Mouse (Mus musculus): ENCODE results near the gene Prdm11. TPM values are rescaled to one million over a fixed set of nuclear protein-coding genes. Genes with fewer than 3 reads are reported as not detected.
A peak's percentile ranks its signal among the peaks of the same experiment; 100 is the strongest.

Gene Prdm11
- 6.1 and 9.2 TPM in 2 replicates for total RNA-seq (2017)

GRCm38 (mm10) chr2:93045818-93046508 lies at the start of gene Prdm11:
TSS of gene Prdm11 (minus strand) at chr2:93046167.
- ATAC-seq (replicated peaks; ENCODE audit: low read depth, poor library complexity, severe bottlenecking): peak; percentile 15; the same call in 1 of the 2 replicates

DNA sequence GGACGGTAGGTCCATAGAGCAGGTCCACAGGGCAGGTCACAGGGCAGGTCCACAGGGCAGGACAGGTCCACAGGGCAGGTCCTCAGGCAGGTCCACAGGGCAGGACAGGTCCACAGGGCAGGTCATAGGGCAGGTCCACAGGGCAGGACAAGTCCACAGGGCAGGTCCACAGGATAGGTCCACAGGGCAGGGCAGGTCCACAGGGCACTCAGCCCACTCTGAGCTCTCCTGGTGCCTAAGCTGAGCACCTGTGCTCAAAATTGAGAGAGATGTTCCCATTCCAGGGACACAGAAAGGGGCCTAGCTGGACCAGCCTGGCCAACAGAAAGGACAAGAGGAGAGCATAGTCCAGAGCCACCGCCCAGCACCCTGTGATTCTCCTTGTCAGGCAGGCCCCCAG lies 46.4 kb upstream of the Prdm11 start:
- ATAC-seq (replicated peaks; ENCODE audit: low read depth, poor library complexity, severe bottlenecking): no peak

- ATAC-seq (replicated peaks; ENCODE audit: low read depth, poor library complexity, severe bottlenecking): no peak
Observed at GRCm38 (mm10) chr2:93091679-93092078, 45.7 kb upstream of the Prdm11 start.

- no peak for ATAC-seq (replicated peaks; ENCODE audit: low read depth, poor library complexity, severe bottlenecking)
Observed at GRCm38 (mm10) chr2:93089379-93090089, 43.6 kb upstream of the Prdm11 start.

DNA sequence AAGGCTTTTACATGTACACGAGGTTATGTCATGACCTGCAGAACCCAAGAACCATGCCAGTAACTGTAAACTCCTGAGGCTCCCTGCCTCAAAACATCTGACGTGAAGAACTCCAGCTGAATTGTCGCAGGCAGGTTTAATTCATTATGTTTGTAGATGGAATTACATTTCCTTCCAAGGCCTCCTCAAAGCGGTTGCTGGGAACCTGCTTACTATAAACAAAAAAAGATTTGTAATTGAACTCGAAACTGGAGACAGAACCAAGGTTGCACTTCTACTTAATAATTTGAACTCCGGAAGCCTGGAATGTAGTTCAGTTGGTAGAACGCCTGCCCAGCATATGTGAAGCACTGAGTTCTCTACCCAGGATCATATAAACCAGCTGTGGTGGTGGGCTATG lies 42.0 kb upstream of the Prdm11 start:
- no peak for ATAC-seq (replicated peaks; ENCODE audit: low read depth, poor library complexity, severe bottlenecking)

DNA sequence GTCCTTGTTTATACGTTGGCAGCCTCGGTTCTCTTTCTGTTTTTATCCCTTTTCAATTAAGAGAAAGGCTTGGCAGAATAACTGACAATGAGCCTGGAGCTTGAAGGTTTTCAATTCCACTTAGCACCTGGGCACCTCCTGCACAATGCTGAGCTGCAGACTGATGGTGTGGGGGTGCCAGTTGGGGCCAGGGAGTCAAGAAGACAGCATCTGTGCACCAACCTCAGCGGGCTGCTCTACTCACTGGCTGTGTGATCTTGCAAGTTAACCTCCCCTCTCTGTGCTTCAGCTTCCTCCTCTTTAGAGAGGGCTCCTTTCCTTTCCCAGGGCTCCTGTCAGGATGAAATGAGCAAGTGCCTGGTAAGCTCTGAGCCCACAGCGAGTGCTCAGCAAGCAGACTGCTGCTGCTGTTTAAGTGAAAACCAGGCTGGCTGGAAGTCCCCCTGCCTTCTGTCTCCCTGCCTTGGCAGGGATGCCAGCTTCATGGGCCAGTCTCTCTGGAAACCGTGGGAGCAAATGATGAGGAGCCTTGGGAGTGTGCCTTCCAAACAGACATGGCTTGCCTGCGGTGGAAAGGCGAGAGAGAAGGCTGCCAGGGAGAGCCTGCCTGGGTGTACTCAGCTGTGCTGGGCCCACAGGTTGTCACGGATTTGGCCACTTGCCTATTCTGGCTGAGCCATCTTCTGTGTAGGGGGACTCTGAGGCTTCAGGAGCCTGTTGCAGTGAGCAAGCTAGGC lies 39.5 kb upstream of the Prdm11 start:
- no peak for ATAC-seq (replicated peaks; ENCODE audit: low read depth, poor library complexity, severe bottlenecking)

GRCm38 (mm10) chr2:93084481-93084880 lies 38.5 kb upstream of the Prdm11 start:
- ATAC-seq (replicated peaks; ENCODE audit: low read depth, poor library complexity, severe bottlenecking): no peak

DNA sequence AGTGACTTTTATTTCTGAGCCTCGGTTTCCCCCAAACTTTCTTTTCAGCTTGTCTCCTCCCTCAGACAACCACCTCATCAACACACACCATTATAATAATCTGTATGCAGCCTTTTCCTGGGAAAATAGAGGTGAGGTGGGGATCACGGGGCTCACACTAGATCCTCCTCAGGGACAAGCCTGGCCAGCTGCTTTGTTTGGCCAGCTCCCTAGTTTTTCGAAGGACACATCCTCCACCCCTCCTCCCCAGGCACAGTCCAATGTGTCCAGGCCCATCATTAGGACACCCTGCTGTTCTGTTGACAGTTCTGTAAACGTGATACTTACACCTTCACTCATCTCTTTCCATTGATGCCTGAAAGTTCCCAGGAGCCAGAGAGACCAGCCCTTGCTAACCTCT lies 37.4 kb upstream of the Prdm11 start:
- ATAC-seq (replicated peaks; ENCODE audit: low read depth, poor library complexity, severe bottlenecking): no peak

GRCm38 (mm10) chr2:93082846-93083245 lies 36.9 kb upstream of the Prdm11 start:
- ATAC-seq (replicated peaks; ENCODE audit: low read depth, poor library complexity, severe bottlenecking): no peak

GRCm38 (mm10) chr2:93080871-93081608 lies 35.1 kb upstream of the Prdm11 start:
- no peak for ATAC-seq (replicated peaks; ENCODE audit: low read depth, poor library complexity, severe bottlenecking)

DNA sequence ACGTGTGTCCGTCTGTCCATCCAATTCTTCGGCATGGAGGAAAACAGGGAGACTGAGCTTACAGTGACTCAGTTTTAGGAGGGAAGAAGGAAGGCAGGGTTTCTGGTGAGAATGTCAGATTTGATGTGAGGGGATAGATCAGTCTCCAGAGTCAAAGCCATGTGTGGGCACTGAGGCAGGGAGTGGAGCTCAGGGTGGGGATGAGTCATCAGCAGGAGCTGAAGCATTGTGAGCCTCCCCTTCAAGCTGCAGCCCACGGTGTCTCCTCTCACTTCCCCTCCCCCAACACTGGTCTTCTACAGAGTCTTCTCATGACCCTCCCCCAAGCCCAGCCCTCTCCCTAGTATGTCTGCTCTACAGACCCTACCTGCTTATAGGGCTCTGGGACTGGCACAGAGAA lies 33.4 kb upstream of the Prdm11 start:
- no peak for ATAC-seq (replicated peaks; ENCODE audit: low read depth, poor library complexity, severe bottlenecking)

GRCm38 (mm10) chr2:93076578-93076955 lies 30.6 kb upstream of the Prdm11 start:
- no peak for ATAC-seq (replicated peaks; ENCODE audit: low read depth, poor library complexity, severe bottlenecking)

GRCm38 (mm10) chr2:93075738-93076577 lies 30.0 kb upstream of the Prdm11 start:
- ATAC-seq (replicated peaks; ENCODE audit: low read depth, poor library complexity, severe bottlenecking): peak; percentile 85

GRCm38 (mm10) chr2:93071656-93072055 lies 25.7 kb upstream of the Prdm11 start:
- ATAC-seq (replicated peaks; ENCODE audit: low read depth, poor library complexity, severe bottlenecking): peak; percentile 76

DNA sequence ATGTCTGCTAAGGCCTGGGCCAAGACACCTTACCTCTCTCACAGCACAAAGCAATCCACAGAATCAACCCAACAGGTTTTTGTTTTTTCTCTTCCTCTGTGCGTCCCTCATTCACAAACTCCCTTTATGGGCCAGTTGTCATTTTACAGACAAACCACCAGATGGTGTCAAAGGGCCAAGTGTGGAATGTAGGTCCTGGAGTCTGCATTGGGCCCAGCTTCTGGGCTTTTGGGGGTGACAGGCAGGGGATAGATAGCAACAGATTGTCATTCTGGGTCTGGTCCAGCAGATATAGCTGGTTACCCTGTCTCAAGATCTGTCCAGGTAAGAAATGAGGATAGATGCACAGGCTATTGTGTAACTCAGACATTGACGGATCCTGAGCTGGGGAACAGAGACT lies 23.0 kb upstream of the Prdm11 start:
- peak; percentile 76 for ATAC-seq (replicated peaks; ENCODE audit: low read depth, poor library complexity, severe bottlenecking)

GRCm38 (mm10) chr2:93063347-93063746 lies 17.4 kb upstream of the Prdm11 start:
- peak; percentile 65; the same call in 1 of the 2 replicates for ATAC-seq (replicated peaks; ENCODE audit: low read depth, poor library complexity, severe bottlenecking)

DNA sequence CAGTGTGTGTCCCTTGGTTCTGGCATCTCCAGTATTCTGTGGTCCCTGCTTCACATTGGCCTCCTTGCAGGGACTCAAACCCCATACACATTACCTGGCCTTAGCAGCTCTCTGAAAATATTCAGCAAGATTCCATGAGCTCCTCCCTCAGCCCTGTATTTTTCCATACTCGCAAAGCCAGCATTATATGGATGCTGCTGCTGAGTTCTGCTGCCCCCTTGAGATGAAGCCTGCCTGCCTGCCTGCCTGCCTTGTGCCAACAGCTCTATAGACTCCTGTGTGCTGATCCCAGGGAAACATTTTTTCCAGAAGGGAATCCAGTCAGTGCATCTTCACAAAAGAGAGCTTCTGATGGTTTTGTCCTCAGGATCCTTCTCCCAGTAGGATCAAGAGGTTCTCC lies 5.9 kb upstream of the Prdm11 start:
- ATAC-seq (replicated peaks; ENCODE audit: low read depth, poor library complexity, severe bottlenecking): no peak

DNA sequence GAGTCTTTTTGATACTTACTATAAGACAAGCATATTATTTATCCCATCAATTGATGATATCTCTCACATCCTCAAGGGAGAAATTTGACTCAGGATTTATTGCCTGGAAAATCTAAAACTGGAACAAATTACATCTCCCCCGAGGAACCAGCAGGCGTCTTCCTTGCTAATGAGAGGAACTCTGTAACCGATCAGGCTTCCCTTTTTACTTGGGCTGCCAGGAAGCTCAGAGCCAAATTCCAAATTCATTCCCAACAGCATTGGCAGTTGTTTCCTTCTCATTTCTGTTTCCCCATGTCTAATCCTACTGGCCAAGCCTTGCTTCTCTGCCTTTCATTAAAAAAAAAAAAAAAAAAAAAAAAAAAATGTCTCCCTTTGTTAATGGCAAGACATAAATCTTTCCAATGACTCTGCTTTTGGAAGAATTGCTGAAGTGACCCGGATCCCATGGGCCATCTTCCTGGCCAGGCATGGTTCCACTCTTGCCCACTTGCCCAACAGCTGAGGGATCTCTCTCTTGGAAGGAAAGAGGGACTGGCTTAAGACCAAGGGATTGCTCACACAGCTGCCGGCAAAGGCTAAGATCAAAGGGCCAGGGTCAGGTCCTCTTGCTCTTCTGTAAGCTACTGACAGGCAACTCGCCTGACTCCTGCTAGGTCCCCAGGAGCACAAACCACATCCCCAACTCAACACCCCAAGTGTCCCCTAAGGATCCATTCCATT lies 2.8 kb upstream of the Prdm11 start:
- ATAC-seq (replicated peaks; ENCODE audit: low read depth, poor library complexity, severe bottlenecking): no peak

- ATAC-seq (replicated peaks; ENCODE audit: low read depth, poor library complexity, severe bottlenecking): no peak
Observed at GRCm38 (mm10) chr2:93047491-93048050, 1.6 kb upstream of the Prdm11 start.

Data from common myeloid progenitor, adult 5-6 weeks (primary cell).